Mouse (Mus musculus) liver, embryonic 14.5 days (tissue): ENCODE measurements around the gene Mboat2.

Source experiments
- CTCF ChIP-seq: IDR thresholded peaks from 2 replicates; pipeline ENCODE4 v1.5.1; 2016; ENCODE audit warnings: antibody characterized with exemption, low read depth, control low read depth
- EP300 ChIP-seq: IDR thresholded peaks from 2 replicates; pipeline ENCODE4 v1.6.1; 2016; ENCODE audit warnings: antibody characterized with exemption, low read depth

GRCm38 (mm10) chr12:24995350-24995749 lies 164.7 kb downstream of the Mboat2 start:
- no peak for TF ChIP-seq CTCF
- no peak for TF ChIP-seq EP300
